Mouse (Mus musculus): ENCODE results near the gene Olfr281. TPM values are rescaled to one million over a fixed set of nuclear protein-coding genes. Genes with fewer than 3 reads are reported as not detected.

The Olfr281 gene
- total RNA-seq, 2 experiments from 2014 or later, result not detected

DNA sequence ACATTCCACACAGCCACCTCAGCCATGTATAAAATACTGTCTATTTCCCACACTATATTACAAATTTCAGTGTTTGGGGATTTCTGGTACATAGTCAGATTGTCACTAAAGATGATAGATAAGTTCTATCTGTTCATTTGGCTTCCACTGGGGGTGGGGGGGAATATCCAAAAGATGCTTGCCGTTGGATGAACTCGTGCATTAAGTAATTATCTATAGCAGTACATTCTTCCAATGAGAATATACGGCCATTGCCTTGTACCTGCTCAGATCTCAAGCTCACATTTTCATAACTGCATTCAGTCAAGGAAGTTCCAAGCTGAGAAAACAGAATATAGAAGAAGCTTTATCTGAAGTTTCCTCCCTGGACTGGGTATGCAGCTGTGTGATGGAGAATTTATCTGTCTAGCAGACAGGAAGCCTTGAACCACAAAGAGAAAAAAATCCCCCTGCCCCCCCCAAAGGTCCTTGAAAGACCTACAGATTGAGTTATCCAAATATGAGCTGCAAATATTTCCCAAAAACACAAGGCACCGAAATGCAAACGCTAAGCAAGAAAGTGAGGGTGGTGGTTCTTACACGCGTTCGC is 34.1 kb downstream of the Olfr281 start:
- no peak for DNase-seq

DNA sequence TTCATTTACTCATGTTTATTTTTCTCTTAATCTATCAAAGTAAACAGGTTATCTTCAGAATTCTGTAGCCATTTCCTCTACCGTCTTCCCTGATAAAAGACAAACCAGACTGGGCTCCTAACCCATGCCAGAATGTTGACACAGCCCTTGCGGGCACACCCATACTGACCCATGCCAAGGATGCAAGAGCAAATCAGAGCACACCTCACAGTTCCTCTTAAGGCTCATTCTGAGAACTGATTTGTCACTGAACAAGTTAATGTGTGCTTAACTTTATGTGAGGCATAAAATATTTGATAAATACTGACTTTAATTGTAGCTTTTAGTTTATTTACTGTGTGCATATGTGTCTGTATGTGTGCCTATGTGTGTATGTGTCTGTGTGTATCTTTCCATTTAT is 38.9 kb downstream of the Olfr281 start:
- no peak for DNase-seq

DNA sequence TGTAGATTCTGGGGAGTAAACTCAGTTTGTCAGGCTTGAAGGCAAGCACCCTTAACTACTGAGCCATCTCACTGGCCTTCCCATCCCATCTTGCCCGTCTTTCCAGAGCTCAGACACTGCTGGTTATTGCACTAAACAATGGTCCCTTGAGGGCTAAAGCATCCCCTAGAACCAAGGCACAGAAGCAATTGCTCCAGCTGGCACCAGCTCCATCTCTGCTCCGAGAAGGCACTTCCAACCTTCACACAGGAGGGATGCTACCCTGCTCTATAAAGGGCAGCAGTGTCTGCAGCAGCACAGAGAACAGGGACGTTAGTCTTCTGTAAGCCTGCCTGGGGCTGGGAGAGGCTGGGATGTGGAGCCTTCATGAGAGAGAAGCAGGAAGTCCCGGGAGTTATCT is 39.7 kb downstream of the Olfr281 start, which contains the start of gene Olfr279:
Olfr279 (plus strand) TSS at position 301 of the 400 bp plus-strand sequence.
- no peak for DNase-seq

DNA sequence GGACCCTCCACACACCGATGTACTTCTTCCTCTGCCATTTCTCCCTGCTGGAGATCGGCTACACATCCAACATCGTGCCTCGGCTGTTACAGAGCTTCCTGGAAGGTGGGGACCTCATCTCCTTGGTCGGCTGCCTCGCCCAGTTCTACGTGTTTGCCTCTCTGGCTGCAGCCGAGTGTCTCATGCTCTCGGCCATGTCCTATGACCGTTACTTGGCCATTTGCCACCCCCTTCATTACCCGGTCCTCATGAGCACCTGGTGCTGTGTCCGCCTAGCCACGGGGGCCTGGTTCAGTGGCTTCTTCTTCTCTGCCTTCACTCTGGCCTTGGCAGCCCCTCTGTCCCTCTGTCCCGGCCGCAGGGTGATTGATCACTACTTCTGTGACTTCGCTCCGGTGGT is 45.2 kb downstream of the Olfr281 start:
- DNase-seq, result no peak

DNA sequence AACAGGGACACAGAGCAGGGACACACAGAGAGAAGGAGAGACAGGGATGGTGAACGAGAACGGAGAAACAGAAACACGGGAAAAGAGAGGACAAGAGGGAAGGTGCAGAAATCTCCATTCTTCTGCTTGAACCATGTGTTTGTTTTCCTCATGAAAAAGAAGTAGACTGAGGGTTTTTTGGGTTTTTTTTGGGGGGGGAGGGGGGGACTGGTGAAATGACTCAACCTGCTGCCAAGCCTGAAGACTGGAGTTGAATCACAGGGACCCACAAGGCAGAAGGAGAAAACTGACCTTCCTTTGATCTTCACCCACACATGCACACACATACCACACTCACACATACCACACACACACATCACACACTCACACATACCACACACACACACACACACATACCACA is 50.9 kb downstream of the Olfr281 start:
- no peak for DNase-seq

DNA sequence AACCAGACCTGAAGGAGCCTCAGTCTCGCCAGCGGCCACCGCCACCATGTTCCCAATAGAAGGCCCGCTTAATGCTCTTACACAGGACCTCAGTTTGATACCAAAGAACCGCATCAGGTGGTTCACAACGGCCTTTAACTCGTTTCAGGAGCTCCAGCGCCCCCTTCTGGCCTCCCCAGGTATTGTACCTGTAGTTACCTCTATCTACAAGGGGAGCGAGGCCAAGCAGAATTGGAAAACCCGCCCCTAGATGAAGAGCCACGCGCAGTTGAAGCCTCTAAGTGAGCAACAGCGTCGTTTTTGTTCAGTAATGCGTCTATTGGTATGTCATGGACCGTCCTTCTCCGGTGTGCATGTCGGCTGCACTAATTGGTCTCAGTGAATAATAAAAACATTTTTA is 52.1 kb downstream of the Olfr281 start:
- DNase-seq, result peak; percentile 86

DNA sequence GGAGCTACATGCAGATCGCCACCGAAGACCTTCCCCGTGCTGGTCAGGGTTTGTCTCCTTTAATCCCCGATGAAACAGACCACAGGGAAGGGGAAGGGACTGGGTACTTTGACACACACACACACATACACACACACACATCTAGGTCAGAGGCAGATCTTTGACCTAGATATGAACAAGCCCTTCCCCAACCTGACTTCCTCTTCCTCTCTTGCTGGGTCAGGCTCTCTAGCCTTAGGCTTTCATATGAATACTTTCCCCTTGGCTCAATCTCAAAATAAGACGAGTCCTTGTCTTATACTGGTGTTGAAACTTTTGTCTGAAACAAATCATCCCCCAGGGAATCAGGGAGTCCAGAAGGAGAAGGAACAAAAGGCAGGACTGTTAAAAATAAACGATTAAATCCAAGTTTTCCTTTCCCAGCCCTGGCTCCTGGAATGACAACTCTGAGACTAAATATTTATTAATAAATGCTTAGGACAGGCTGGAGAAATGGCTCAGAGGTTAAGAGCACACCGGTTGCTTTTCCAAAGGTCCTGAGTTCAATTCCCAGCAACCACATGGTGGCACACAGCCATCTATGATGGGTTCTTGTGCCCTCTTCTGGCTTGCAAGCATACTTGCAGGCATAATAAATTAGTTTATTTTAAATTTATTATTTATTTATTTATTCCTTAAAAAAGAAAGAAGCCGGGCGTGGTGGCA is 54.0 kb downstream of the Olfr281 start:
- no peak for DNase-seq

DNA sequence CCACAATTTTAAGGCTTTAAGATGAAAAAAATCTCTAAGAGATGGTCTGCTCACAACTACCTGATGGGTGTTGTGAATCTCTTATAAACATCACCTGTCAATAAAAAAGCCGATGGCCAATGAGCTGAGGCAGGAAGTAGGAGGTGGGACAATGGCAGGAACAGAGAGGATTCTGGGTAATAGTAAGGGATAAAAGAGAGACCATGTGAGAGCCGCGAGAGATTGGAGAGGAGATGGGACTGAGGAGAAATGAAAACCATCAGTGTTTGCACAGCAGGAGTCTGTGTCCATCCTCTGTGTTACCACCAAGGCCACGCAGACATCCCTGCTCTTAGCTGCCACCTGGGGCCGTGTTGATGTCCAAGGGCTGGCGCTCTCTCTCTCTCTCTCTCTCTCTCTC is 54.9 kb downstream of the Olfr281 start:
- DNase-seq, result no peak

DNA sequence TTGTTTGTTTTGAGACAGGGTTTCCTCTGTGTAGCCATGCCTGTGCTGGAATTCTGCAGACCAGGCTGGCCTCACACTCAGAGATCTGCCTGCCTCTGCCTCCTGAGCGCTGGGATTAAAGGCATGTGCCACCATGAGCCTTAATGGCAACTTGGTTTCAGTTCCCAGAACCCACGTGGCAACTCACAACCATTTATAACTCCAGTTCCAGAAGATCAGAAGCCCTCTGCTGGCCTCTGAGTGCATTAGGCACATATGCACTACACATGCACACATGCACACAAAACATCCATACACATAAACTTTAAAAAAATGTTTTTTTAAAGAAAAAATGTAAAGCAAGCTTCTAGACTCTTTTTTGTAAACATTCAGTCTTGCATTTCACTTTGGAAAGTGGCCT is 57.0 kb downstream of the Olfr281 start:
- DNase-seq, result no peak

Other genes starting within 250 kb of the Olfr281 start
- gene Gm44579, start 231.6 kb upstream of the Olfr281 start, total RNA-seq (2021), result not detected
- gene Olfr287, start 231.5 kb upstream of the Olfr281 start, total RNA-seq (2021), result not detected
- not detected for gene Olfr286, start 218.1 kb upstream of the Olfr281 start, total RNA-seq (2021)
- not detected for gene H1fnt, start 195.3 kb upstream of the Olfr281 start, total RNA-seq (2021)
- 10 to 100 TPM; 13.7 to 14.1 TPM for gene Zfp641, start 156.4 kb upstream of the Olfr281 start, total RNA-seq (2021)
- not detected for gene Olfr285, start 135.2 kb upstream of the Olfr281 start, total RNA-seq (2021)
- not detected for gene Olfr284, start 111.6 kb upstream of the Olfr281 start, total RNA-seq (2021)
- not detected for gene Olfr283, start 71.6 kb upstream of the Olfr281 start, total RNA-seq (2021)
- gene Olfr282, start 21.4 kb upstream of the Olfr281 start, total RNA-seq (2021), result not detected
- not detected for gene OR5BS1P, start 17.3 kb downstream of the Olfr281 start, total RNA-seq (2021)
- under 1 TPM; 0.36 to 0.54 TPM for gene Lalba, start 30.1 kb downstream of the Olfr281 start, total RNA-seq (2021)
- not detected for gene Olfr279, start 39.8 kb downstream of the Olfr281 start, total RNA-seq (2021)
- gene Kansl2, start 81.7 kb downstream of the Olfr281 start, total RNA-seq (2021), result 10 to 100 TPM; 71.5 to 77.4 TPM
- 10 to 100 TPM; 21.7 to 30.4 TPM for gene Ccnt1, start 118.3 kb downstream of the Olfr281 start, total RNA-seq (2021)
- not detected for gene 4930415O20Rik, start 118.4 kb downstream of the Olfr281 start, total RNA-seq (2021)
- gene Adcy6, start 157.5 kb downstream of the Olfr281 start, total RNA-seq (2021), result 10 to 100 TPM; 39.9 to 45.3 TPM
- gene Cacnb3, start 178.3 kb downstream of the Olfr281 start, total RNA-seq (2021), result 10 to 100 TPM; 12.0 to 15.4 TPM
- gene Ddx23, start 210.3 kb downstream of the Olfr281 start, total RNA-seq (2021), result 10 to 100 TPM; 53.6 to 57.6 TPM
- gene Rnd1, start 224.9 kb downstream of the Olfr281 start, total RNA-seq (2021), result 1 to 10 TPM in 1 of 2 experiments, under 1 TPM in 1; 0.49 to 1.9 TPM

All from gastrocnemius, postnatal 10 days (tissue).